ENCODE assay signal across 31 mouse cellular contexts in the genomic region with DNA sequence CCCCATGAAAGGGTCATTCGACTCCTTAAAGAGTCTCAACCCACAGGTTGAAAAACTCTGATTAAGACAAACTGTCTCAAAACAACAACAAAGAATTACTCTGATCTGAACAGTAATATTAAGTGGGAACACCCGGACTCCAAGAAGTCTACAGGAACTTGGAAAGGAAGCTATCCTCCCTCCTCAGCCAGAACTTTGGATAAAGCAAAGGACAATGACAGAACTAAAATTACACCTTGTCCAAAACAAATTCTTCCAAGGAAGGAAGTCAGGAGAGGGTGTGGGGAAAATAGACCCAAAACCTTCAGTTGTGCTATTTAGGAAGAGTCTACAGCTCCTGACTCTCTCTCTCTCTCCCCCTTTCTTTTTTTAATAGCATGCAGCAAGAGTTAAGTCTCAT. TPM values are rescaled to one million over a fixed set of nuclear protein-coding genes. Genes with fewer than 3 reads are reported as not detected.
DNase-seq lines count a peak whose midpoint lies in the region; ATAC-seq and TF ChIP-seq lines count a peak whose summit lies in the region.
"Had no signal": no experiment of that assay in that cellular context is flagged by ENCODE, and none has a peak within 500 bp of the region (broad histone marks: within the 10 kb centered on the region; RNA-seq: fewer than 3 reads in every experiment).

No protein-coding gene starts in this region.

- no peak overlapping the region for H3K4me2 ChIP-seq in heart, embryonic 12.5 days
- no peak overlapping the region for H3K4me2 ChIP-seq in kidney, embryonic 16.5 days (replicated peaks; ENCODE audit: low read depth, low read length)
- H3K4me2 ChIP-seq: embryonic facial prominence, embryonic 12.5 days; embryonic facial prominence, embryonic 15.5 days; heart, embryonic 13.5 days; hindbrain, embryonic 13.5 days; intestine, embryonic 15.5 days had no signal

- H3K9me3 ChIP-seq in heart, embryonic 12.5 days (replicated peaks), result no peaks in the 10 kb centered on the region
- H3K9me3 ChIP-seq in kidney, embryonic 16.5 days (ENCODE audit: low read length), result no peaks in the 10 kb centered on the region
- H3K9me3 ChIP-seq: embryonic facial prominence, embryonic 12.5 days; embryonic facial prominence, embryonic 15.5 days; heart, embryonic 13.5 days; hindbrain, embryonic 10.5 days; hindbrain, embryonic 13.5 days; intestine, embryonic 15.5 days had no signal

- intact Hi-C loops in gastrocnemius, adult 2 months (cut with DNase I), result no loop called here

- no peak overlapping the region for H3K9ac ChIP-seq in heart, embryonic 12.5 days
- no peak overlapping the region for H3K9ac ChIP-seq in kidney, embryonic 16.5 days (replicated peaks; ENCODE audit: low read length)
- H3K9ac ChIP-seq: embryonic facial prominence, embryonic 12.5 days; embryonic facial prominence, embryonic 15.5 days; forebrain, postnatal 0 days; heart, embryonic 13.5 days; hindbrain, embryonic 13.5 days; intestine, embryonic 15.5 days had no signal

- H3K4me3 ChIP-seq in gastrocnemius, adult 2 months, result no peak overlapping the region
- no peak overlapping the region for H3K4me3 ChIP-seq in heart, embryonic 12.5 days
- no peak overlapping the region for H3K4me3 ChIP-seq in kidney, embryonic 16.5 days (ENCODE audit: low read length)
- H3K4me3 ChIP-seq: embryonic facial prominence, embryonic 12.5 days; embryonic facial prominence, embryonic 15.5 days; heart, embryonic 13.5 days; hindbrain, embryonic 10.5 days; hindbrain, embryonic 13.5 days; intestine, embryonic 15.5 days had no signal

- H3K4me1 ChIP-seq in heart, embryonic 12.5 days (replicated peaks), result no peaks in the 10 kb centered on the region
- H3K4me1 ChIP-seq in kidney, embryonic 16.5 days (ENCODE audit: insufficient read depth, low read length), result no peaks in the 10 kb centered on the region
- H3K4me1 ChIP-seq: embryonic facial prominence, embryonic 12.5 days; embryonic facial prominence, embryonic 15.5 days; heart, embryonic 13.5 days; hindbrain, embryonic 10.5 days; hindbrain, embryonic 13.5 days; intestine, embryonic 15.5 days had no signal

- 90% methylated on average over 2 of the region's 2 CpGs for WGBS in heart, embryonic 12.5 days
- 76% methylated on average over 2 of the region's 2 CpGs for WGBS in kidney, embryonic 16.5 days

- peak overlapping the region; percentile 46 for H3K27ac ChIP-seq in gastrocnemius, adult 2 months
- no peak overlapping the region for H3K27ac ChIP-seq in heart, embryonic 12.5 days (ENCODE audit: poor library complexity, severe bottlenecking)
- no peak overlapping the region for H3K27ac ChIP-seq in kidney, embryonic 16.5 days (ENCODE audit: low read length)
- H3K27ac ChIP-seq: embryonic facial prominence, embryonic 12.5 days; embryonic facial prominence, embryonic 15.5 days; heart, embryonic 13.5 days; hindbrain, embryonic 10.5 days; hindbrain, embryonic 13.5 days; intestine, embryonic 15.5 days had no signal

- no peak for ATAC-seq in heart, embryonic 12.5 days (ENCODE audit: insufficient number of reproducible peaks, low FRiP score)
- ATAC-seq in kidney, embryonic 16.5 days (ENCODE audit: low FRiP score, low TSS enrichment), result no peak
- ATAC-seq: activated CD4-positive, CD25-positive, alpha-beta regulatory T cell, adult 4 months; forebrain, embryonic 14.5 days; forebrain, postnatal 0 days; hindbrain, embryonic 16.5 days; intestine, embryonic 15.5 days had no signal

- no peaks in the 10 kb centered on the region for H3K27me3 ChIP-seq in heart, embryonic 12.5 days (replicated peaks)
- H3K27me3 ChIP-seq in kidney, embryonic 16.5 days (ENCODE audit: insufficient read depth, low read length), result no peaks in the 10 kb centered on the region
- H3K27me3 ChIP-seq: embryonic facial prominence, embryonic 12.5 days; embryonic facial prominence, embryonic 15.5 days; heart, embryonic 13.5 days; hindbrain, embryonic 13.5 days; intestine, embryonic 15.5 days had no signal

- TF ChIP-seq CTCF in gastrocnemius, adult 2 months (IDR thresholded peaks at IDR 0.05), result no peak

- H3K36me3 ChIP-seq in heart, embryonic 12.5 days, result peaks cover 54% of the 10 kb centered on the region
- H3K36me3 ChIP-seq in kidney, embryonic 16.5 days (ENCODE audit: insufficient read depth, low read length), result peaks cover 31% of the 10 kb centered on the region

- DNase-seq in gastrocnemius, adult 2 months, result no peak
- DNase-seq in gastrocnemius, adult 8-10 months (ENCODE audit: low spot score in 2 of 2), result no peak
- DNase-seq in heart, adult 8-10 months (ENCODE audit: low spot score), result peak; percentile 58
- DNase-seq in kidney, adult 9 months, result peak; percentile 52
- DNase-seq in lung, postnatal 36 days, result peak; percentile 13
- no peak for DNase-seq in lung, postnatal 4 days
- DNase-seq: adrenal gland, postnatal 10 days; adrenal gland, postnatal 36 days; cerebellum, adult 11 months; cerebellum, adult 2 months; cerebellum, adult 9-11 months; cerebellum, postnatal 25 days; forebrain, postnatal 0 days; gastrocnemius, postnatal 10 days; gastrocnemius, postnatal 36 days had no signal

RNA-seq across cellular contexts. Expression of a gene that starts 15.7 kb away (rescaled TPM):
- total RNA-seq in gastrocnemius, adult 2 months (2021), result 10 to 100 TPM in 1 of 2 experiments, 1 to 10 TPM in 1; 7.3 to 12.0 TPM
- total RNA-seq in gastrocnemius, adult 8-10 months (2022), result 1 to 10 TPM; 6.8 to 9.8 (median 7.9) TPM
- total RNA-seq in heart, adult 8-10 months (2022), result 1 to 10 TPM; 6.9 to 8.8 (median 7.7) TPM
- polyA plus RNA-seq in heart, embryonic 12.5 days (2016; fragmentation: Nextera tagmentation; extraction: Ambion mirVana), result 10.3 and 10.7 TPM in 2 replicates
- 15.7 and 18.7 TPM in 2 replicates for polyA plus RNA-seq in kidney, embryonic 16.5 days (2015; fragmentation: Nextera tagmentation; extraction: Ambion mirVana)

RNA-seq across cellular contexts. Expression of a gene that starts 30.3 kb away (rescaled TPM):
- 1 to 10 TPM; 2.8 to 4.9 TPM for total RNA-seq in gastrocnemius, adult 2 months (2021)
- 1 to 10 TPM; 1.4 to 1.8 (median 1.6) TPM for total RNA-seq in gastrocnemius, adult 8-10 months (2022)
- total RNA-seq in heart, adult 8-10 months (2022), result 1 to 10 TPM; 7.9 to 9.5 (median 9.0) TPM
- 1.7 and 1.9 TPM in 2 replicates for polyA plus RNA-seq in heart, embryonic 12.5 days (2016; fragmentation: Nextera tagmentation; extraction: Ambion mirVana)
- 1.9 and 2.0 TPM in 2 replicates for polyA plus RNA-seq in kidney, embryonic 16.5 days (2015; fragmentation: Nextera tagmentation; extraction: Ambion mirVana)

RNA-seq across cellular contexts. Expression of a gene that starts 42.2 kb away (rescaled TPM):
- total RNA-seq in gastrocnemius, adult 2 months (2021), result not detected
- not detected for total RNA-seq in gastrocnemius, adult 8-10 months (2022)
- total RNA-seq in heart, adult 8-10 months (2022), result under 1 TPM in 2 of 4 experiments, not detected in 2; 0.30 to 0.47 TPM
- 0.45 and 0.80 TPM in 2 replicates for polyA plus RNA-seq in heart, embryonic 12.5 days (2016; fragmentation: Nextera tagmentation; extraction: Ambion mirVana)
- 3.7 and 7.7 TPM in 2 replicates for polyA plus RNA-seq in kidney, embryonic 16.5 days (2015; fragmentation: Nextera tagmentation; extraction: Ambion mirVana)
- total RNA-seq: common myeloid progenitor, adult 5-6 weeks; granulocyte monocyte progenitor cell, adult 5-6 weeks had no signal

RNA-seq across cellular contexts. Expression of a gene that starts 47.4 kb away (rescaled TPM):
- total RNA-seq in gastrocnemius, adult 2 months (2021), result 10 to 100 TPM; 12.0 to 13.0 TPM
- total RNA-seq in gastrocnemius, adult 8-10 months (2022), result 10 to 100 TPM in 1 of 4 experiments, 1 to 10 TPM in 3; 8.4 to 12.9 (median 9.0) TPM
- 10 to 100 TPM in 2 of 4 experiments, 1 to 10 TPM in 2; 8.1 to 13.0 (median 10.0) TPM for total RNA-seq in heart, adult 8-10 months (2022)
- 29.0 and 30.0 TPM in 2 replicates for polyA plus RNA-seq in heart, embryonic 12.5 days (2016; fragmentation: Nextera tagmentation; extraction: Ambion mirVana)
- 51.2 and 57.9 TPM in 2 replicates for polyA plus RNA-seq in kidney, embryonic 16.5 days (2015; fragmentation: Nextera tagmentation; extraction: Ambion mirVana)

RNA-seq across cellular contexts. Expression of a gene that starts 52.3 kb away (rescaled TPM):
- not detected for total RNA-seq in gastrocnemius, adult 2 months (2021)
- not detected for total RNA-seq in gastrocnemius, adult 8-10 months (2022)
- total RNA-seq in heart, adult 8-10 months (2022), result not detected
- polyA plus RNA-seq in heart, embryonic 12.5 days (2016; fragmentation: Nextera tagmentation; extraction: Ambion mirVana), result not detected in 2 replicates
- polyA plus RNA-seq in kidney, embryonic 16.5 days (2015; fragmentation: Nextera tagmentation; extraction: Ambion mirVana), result 0.26 and 0.59 TPM in 2 replicates
- total RNA-seq: adrenal gland, postnatal 36 days; common myeloid progenitor, adult 5-6 weeks; ES-E14; forebrain, postnatal 0 days; gastrocnemius, postnatal 10 days; gastrocnemius, postnatal 36 days; granulocyte monocyte progenitor cell, adult 5-6 weeks; heart, postnatal 25 days had no signal
- polyA plus RNA-seq: cerebellum, adult 2 months; forebrain, embryonic 11.5 days; intestine, embryonic 15.5 days had no signal

Comparison
In these comparisons a context has a peak if more than half of its experiments do, and no peak if none do; other contexts are left out.
1. DNase-seq: peak in heart, adult 8-10 months (single experiment), kidney, adult 9 months (single experiment) and lung, postnatal 36 days (single experiment); none in gastrocnemius, adult 2 months (single experiment), gastrocnemius, adult 8-10 months (0 of 2) and lung, postnatal 4 days (0 of 2).